Mouse (Mus musculus): ENCODE results near the gene Mapk9. TPM values are rescaled to one million over a fixed set of nuclear protein-coding genes. Genes with fewer than 3 reads are reported as not detected.

Mapk9 gene
- total RNA-seq, 1 experiment from 2014 or later: 76.5 TPM

- no peak for DNase-seq
Measured at GRCm38 (mm10) chr11:49840666-49841065, 5.9 kb upstream of the Mapk9 start.

GRCm38 (mm10) chr11:49841886-49842285 lies 4.7 kb upstream of the Mapk9 start:
- no peak for DNase-seq

- no peak for DNase-seq
Measured at GRCm38 (mm10) chr11:49842718-49843117, 3.8 kb upstream of the Mapk9 start.

DNA sequence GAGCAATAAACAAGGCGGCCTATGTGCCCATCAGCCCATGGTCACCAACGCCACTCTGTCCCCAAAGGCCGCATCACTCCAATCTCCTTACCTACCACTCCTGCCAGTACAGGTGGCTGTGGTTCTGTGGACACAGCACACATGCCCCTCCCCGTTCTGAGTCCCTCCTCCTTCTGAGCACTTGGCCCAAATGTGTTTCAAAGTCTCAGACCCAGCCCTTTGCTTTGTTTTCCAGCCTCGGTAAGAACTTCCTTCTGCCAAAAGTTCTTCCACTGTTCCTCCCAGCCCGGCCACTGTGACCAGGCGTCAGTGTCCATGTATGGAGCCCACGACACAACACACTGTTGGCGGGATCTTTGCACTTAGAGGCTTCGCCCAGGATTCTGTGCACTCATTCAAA lies 2.2 kb upstream of the Mapk9 start:
- no peak for DNase-seq

DNA sequence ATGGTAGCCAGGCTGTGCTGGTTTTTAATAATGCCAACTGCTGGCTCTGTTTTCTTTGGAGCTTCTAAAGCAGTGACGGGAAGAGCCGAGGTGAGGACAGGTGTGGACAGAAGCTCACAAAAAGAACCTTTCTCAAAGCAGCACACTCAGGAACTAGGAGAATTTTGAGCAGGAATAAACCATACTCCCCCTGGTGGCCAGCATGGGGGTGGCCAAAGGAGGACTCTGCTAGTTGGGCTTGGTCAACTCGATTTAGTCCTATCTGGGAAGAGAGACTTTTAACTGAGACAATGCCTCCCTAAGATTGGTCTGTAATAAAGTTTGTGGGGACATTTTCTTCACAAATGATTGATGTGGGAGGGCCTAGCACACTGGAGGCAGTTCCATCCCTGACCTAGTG lies 1.6 kb upstream of the Mapk9 start:
- DNase-seq: peak; percentile 65

GRCm38 (mm10) chr11:49845958-49846357 lies 593 bp upstream of the Mapk9 start:
- peak; percentile 49 for DNase-seq

GRCm38 (mm10) chr11:49847071-49847810 lies 690 bp downstream of the Mapk9 start:
- no peak for DNase-seq

DNA sequence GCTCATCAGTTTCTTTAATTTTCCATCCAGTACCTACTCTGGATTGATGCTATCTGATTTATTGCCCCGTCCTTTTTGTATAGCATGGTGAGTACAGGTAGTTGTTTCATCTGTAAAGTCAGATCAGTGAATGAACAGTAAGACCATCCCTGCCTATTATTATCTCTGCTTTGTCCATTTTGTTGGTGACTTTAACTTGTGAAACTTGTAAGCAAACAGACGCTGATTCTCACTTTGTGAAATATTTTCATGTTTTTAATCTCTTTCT lies 1.2 kb downstream of the Mapk9 start:
- no peak for DNase-seq

GRCm38 (mm10) chr11:49848080-49848815 lies 1.7 kb downstream of the Mapk9 start:
- peak; percentile 7 for DNase-seq

GRCm38 (mm10) chr11:49850331-49850730 lies 3.8 kb downstream of the Mapk9 start:
- DNase-seq: no peak

DNA sequence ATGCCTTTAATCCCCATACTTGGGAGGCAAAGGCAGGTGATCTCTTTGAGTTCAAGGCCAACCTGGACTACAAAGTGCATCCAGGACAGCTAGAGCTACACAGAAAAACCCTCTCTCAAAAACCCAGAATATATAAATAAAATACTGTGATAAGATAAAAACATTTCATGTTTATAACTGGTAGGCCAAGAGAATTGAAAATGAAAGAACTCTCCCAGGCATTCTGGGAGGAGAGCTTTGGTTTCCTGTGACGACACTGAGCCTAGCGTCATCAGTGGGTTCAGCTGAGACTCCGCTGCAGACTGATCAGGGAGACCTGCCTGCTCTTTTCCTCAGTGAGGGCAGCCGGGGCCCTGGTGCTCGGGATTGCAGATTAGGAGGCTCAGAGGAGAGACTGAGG lies 8.6 kb downstream of the Mapk9 start:
- DNase-seq: no peak

GRCm38 (mm10) chr11:49861139-49861538 lies 14.6 kb downstream of the Mapk9 start:
- DNase-seq: no peak

DNA sequence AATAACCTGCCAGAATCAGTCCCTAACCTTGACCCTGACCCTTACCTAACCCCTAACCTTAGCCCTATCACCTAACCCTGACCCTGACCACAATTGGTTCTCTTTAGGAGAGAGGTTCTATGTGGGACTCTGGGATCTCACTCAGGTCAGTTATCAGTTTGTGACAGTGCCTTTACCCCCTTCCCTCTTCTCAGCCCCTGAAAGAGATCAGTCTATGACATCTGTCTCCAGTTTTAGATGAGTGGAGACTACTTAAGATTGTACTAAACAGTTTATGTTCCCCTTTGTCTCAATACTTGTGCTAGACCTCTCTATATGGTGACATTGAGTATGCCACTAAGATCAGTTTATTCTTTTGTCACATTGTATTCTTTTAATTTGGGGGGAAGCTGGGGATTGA lies 17.4 kb downstream of the Mapk9 start:
- no peak for DNase-seq

GRCm38 (mm10) chr11:49867320-49867719 lies 20.8 kb downstream of the Mapk9 start:
- DNase-seq: no peak

DNA sequence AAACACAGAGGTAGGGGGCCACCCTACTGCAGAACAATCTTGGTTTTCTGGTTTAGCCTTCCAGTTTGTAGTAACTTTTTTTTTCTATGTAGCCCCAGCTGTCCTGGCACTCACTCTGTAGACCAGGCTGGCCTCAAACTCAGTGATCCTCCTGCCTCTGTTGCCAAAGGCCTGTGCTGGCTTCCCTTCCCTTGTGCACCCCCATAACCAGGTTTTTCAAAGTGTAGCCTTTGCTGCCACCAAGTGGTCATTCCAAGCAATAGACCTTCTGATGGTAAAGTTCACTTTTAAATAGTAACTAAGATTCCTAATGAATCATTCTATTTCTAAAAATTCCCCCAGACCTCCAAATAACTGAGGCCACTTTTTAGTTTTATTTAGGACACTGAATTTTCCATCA lies 23.2 kb downstream of the Mapk9 start:
- peak; percentile 33 for DNase-seq

GRCm38 (mm10) chr11:49871914-49872313 lies 25.4 kb downstream of the Mapk9 start:
- DNase-seq: no peak

- DNase-seq: no peak
Measured at GRCm38 (mm10) chr11:49872779-49873178, 26.2 kb downstream of the Mapk9 start.

- no peak for DNase-seq
Measured at GRCm38 (mm10) chr11:49876948-49877817, 30.6 kb downstream of the Mapk9 start.

- peak; percentile 21 for DNase-seq
Measured at GRCm38 (mm10) chr11:49879950-49880642, 33.5 kb downstream of the Mapk9 start.

DNA sequence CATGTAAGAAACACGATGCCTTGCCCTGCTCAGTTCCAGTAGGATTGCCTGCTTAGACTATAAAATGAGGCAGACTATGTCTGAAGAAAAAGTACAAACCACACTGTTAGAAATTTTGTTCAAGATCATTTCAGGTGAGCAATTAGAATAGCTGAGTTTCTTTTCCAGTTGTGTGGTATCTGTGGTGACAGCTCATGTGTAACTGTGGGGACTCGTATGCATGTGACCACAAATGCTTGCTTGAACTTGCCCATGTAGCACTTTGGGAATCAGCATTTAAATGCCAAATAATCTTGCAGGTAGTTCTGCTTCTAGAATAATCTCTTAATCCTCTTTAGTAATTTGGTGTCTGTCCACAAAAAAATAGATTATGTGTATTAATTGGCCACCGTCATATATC lies 36.8 kb downstream of the Mapk9 start:
- no peak for DNase-seq

DNA sequence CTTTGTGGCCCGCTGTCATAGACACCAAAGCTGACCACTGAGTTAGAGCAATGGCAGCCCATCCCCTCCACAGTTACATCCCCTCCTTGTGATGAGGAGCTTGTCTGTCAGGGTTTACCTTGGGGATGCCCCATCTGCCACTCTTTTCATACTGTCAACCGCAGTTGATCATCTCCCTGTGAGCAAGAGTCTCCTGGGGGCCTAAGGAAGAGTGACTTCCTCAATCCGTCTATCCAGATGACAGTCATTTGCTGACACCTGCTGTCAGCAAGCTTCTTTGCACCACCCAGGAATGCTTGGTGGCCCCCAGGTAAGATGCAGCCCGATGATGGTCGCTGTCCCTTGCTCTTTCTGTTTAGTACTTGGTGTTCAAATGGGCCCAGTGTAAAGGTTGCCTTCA lies 41.9 kb downstream of the Mapk9 start:
- no peak for DNase-seq

GRCm38 (mm10) chr11:49891993-49892392 lies 45.4 kb downstream of the Mapk9 start:
- no peak for DNase-seq

DNA sequence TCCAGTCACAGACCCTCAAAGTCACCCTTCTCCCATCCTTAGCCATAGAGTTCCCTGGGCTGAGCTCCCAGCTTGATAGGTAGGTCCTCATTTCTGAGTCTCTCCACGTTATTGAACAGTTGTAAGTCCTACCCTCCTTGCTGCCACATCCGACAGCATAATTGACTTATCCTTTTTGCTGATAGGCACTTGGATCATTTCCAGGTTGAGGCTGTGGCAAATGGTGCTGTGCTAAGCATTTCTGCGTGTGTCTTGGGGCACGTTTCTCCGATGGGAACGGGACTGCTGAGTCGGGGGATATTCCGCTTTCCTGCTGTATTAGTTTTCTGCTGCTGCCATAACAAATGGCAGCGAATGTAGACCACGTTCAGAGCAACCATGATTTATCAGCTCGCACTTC lies 47.3 kb downstream of the Mapk9 start:
- no peak for DNase-seq
